Mouse (Mus musculus) lung, postnatal 10 days (tissue): ENCODE results near the gene Orm1.

Experiments
- DNase-seq: peaks from one replicate; pipeline ENCODE4 v3.0.0; 2021

Orm1 gene

GRCm38 (mm10) chr4:63356981-63357570, 12.7 kb downstream of the Orm1 start:
- DNase-seq: peak; percentile 60

GRCm38 (mm10) chr4:63359861-63360260, 15.5 kb downstream of the Orm1 start:
- no peak for DNase-seq

- peak; percentile 51 for DNase-seq
Observed at GRCm38 (mm10) chr4:63362150-63362549, 17.8 kb downstream of the Orm1 start, which contains the start of gene Orm2. Orm2 (plus strand) TSS chr4:63362449.

- DNase-seq: peak; percentile 91
Observed at GRCm38 (mm10) chr4:63368577-63368976, 24.2 kb downstream of the Orm1 start.

GRCm38 (mm10) chr4:63370897-63371296, 26.5 kb downstream of the Orm1 start:
- no peak for DNase-seq

GRCm38 (mm10) chr4:63371890-63372289, 27.5 kb downstream of the Orm1 start:
- DNase-seq: peak; percentile 60

- no peak for DNase-seq
Observed at GRCm38 (mm10) chr4:63373404-63373803, 29.0 kb downstream of the Orm1 start.

- no peak for DNase-seq
Observed at GRCm38 (mm10) chr4:63374331-63374730, 30.0 kb downstream of the Orm1 start.

- DNase-seq: peak; percentile 64
Observed at GRCm38 (mm10) chr4:63375367-63375766, 31.0 kb downstream of the Orm1 start.

GRCm38 (mm10) chr4:63377483-63377882, 33.1 kb downstream of the Orm1 start:
- no peak for DNase-seq

GRCm38 (mm10) chr4:63382676-63383369, 38.5 kb downstream of the Orm1 start:
- DNase-seq: no peak

GRCm38 (mm10) chr4:63383474-63383873, 39.1 kb downstream of the Orm1 start:
- DNase-seq: no peak

- no peak for DNase-seq
Observed at GRCm38 (mm10) chr4:63384262-63384661, 39.9 kb downstream of the Orm1 start.

- no peak for DNase-seq
Observed at GRCm38 (mm10) chr4:63385253-63385652, 40.9 kb downstream of the Orm1 start.

GRCm38 (mm10) chr4:63385784-63386183, 41.4 kb downstream of the Orm1 start:
- peak; percentile 52 for DNase-seq

- DNase-seq: no peak
Observed at GRCm38 (mm10) chr4:63388029-63388428, 43.7 kb downstream of the Orm1 start.

- DNase-seq: no peak
Observed at GRCm38 (mm10) chr4:63389121-63389886, 44.9 kb downstream of the Orm1 start.

- DNase-seq: no peak
Observed at GRCm38 (mm10) chr4:63389887-63390528, 45.6 kb downstream of the Orm1 start.

- no peak for DNase-seq
Observed at GRCm38 (mm10) chr4:63391322-63391721, 47.0 kb downstream of the Orm1 start.
